Comparison of ENCODE assay signal across 32 mouse cellular contexts in genomic region chr9:112837563-112837962, GRCm38 (mm10).
"Had no signal": no experiment of that assay in that cellular context is flagged by ENCODE, and none has a peak within 500 bp of the region (broad histone marks: within the 10 kb centered on the region; RNA-seq: fewer than 3 reads in every experiment).

No protein-coding gene starts in this region.

- H3K4me1 ChIP-seq: limb, embryonic 10.5 days; limb, embryonic 12.5 days; limb, embryonic 15.5 days; liver, embryonic 12.5 days; liver, embryonic 13.5 days; liver, embryonic 15.5 days; lung, embryonic 15.5 days; megakaryocyte, embryonic 14.5 days; midbrain, embryonic 12.5 days; midbrain, embryonic 13.5 days; midbrain, embryonic 15.5 days; neural tube, embryonic 12.5 days had no signal

- H3K27me3 ChIP-seq: limb, embryonic 12.5 days; limb, embryonic 13.5 days; limb, embryonic 15.5 days; liver, embryonic 12.5 days; liver, embryonic 13.5 days; liver, embryonic 15.5 days; lung, embryonic 15.5 days; megakaryocyte, embryonic 14.5 days; midbrain, embryonic 12.5 days; midbrain, embryonic 13.5 days; midbrain, embryonic 15.5 days; neural tube, embryonic 12.5 days had no signal

- H3K36me3 ChIP-seq: limb, embryonic 10.5 days; limb, embryonic 12.5 days; limb, embryonic 13.5 days; limb, embryonic 15.5 days; liver, embryonic 12.5 days; liver, embryonic 13.5 days; liver, embryonic 15.5 days; lung, embryonic 15.5 days; midbrain, embryonic 10.5 days; midbrain, embryonic 12.5 days; midbrain, embryonic 13.5 days; midbrain, embryonic 15.5 days; neural tube, embryonic 12.5 days had no signal

- H3K9me3 ChIP-seq: limb, embryonic 10.5 days; limb, embryonic 12.5 days; limb, embryonic 13.5 days; limb, embryonic 15.5 days; liver, embryonic 12.5 days; liver, embryonic 13.5 days; liver, embryonic 15.5 days; lung, embryonic 15.5 days; midbrain, embryonic 10.5 days; midbrain, embryonic 12.5 days; midbrain, embryonic 13.5 days; midbrain, embryonic 15.5 days; neural tube, embryonic 12.5 days had no signal

- H3K4me3 ChIP-seq: limb, embryonic 10.5 days; limb, embryonic 12.5 days; limb, embryonic 13.5 days; limb, embryonic 15.5 days; liver, embryonic 12.5 days; liver, embryonic 13.5 days; liver, embryonic 15.5 days; lung, embryonic 15.5 days; megakaryocyte, embryonic 14.5 days; midbrain, embryonic 10.5 days; midbrain, embryonic 12.5 days; midbrain, embryonic 13.5 days; midbrain, embryonic 15.5 days; myocyte; neural tube, embryonic 12.5 days had no signal

- H3K27ac ChIP-seq: limb, embryonic 10.5 days; limb, embryonic 12.5 days; limb, embryonic 13.5 days; limb, embryonic 15.5 days; liver, embryonic 12.5 days; liver, embryonic 13.5 days; liver, embryonic 14.5 days; liver, embryonic 15.5 days; lung, embryonic 15.5 days; macrophage; midbrain, embryonic 10.5 days; midbrain, embryonic 12.5 days; midbrain, embryonic 13.5 days; midbrain, embryonic 15.5 days; neural tube, embryonic 12.5 days had no signal

- ATAC-seq: liver, postnatal 0 days; lung, postnatal 0 days; midbrain, embryonic 13.5 days; midbrain, embryonic 15.5 days; midbrain, embryonic 16.5 days had no signal

- H3K4me2 ChIP-seq: limb, embryonic 12.5 days; limb, embryonic 13.5 days; limb, embryonic 15.5 days; liver, embryonic 11.5 days; liver, embryonic 12.5 days; liver, embryonic 13.5 days; liver, embryonic 15.5 days; lung, embryonic 14.5 days; lung, embryonic 15.5 days; midbrain, embryonic 11.5 days; midbrain, embryonic 12.5 days; midbrain, embryonic 13.5 days; midbrain, embryonic 15.5 days; neural tube, embryonic 12.5 days had no signal

- DNase-seq: left cerebral cortex, postnatal 4 days; liver; liver, embryonic 13.5 days; liver, postnatal 0 days; lung, adult 18-20 months; lung, adult 2 months; lung, embryonic 14.5 days; lung, postnatal 10 days; lung, postnatal 14 days; lung, postnatal 36 days; lung, postnatal 4 days; midbrain, embryonic 14.5 days had no signal

- H3K9ac ChIP-seq: limb, embryonic 12.5 days; limb, embryonic 13.5 days; limb, embryonic 15.5 days; liver, embryonic 12.5 days; liver, embryonic 13.5 days; liver, embryonic 14.5 days; liver, embryonic 15.5 days; liver, postnatal 0 days; lung, embryonic 14.5 days; lung, embryonic 15.5 days; midbrain, embryonic 12.5 days; midbrain, embryonic 13.5 days; midbrain, embryonic 15.5 days; neural tube, embryonic 12.5 days had no signal
